Mouse (Mus musculus) CD4-positive, CD25-positive, alpha-beta regulatory T cell, adult 2 months (primary cell): Measurements from ENCODE around the gene Aff4.
"Not testable (repeated sequence)": the region's sequence is repeated elsewhere in the genome, so short reads cannot be mapped to it uniquely, and the experiment has no call there.

Experiments
- DNase-seq: peaks from one replicate; pipeline ENCODE4 v3.0.0-alpha.2; 2012; ENCODE audit warnings: low read depth, low spot score

Gene Aff4

DNA sequence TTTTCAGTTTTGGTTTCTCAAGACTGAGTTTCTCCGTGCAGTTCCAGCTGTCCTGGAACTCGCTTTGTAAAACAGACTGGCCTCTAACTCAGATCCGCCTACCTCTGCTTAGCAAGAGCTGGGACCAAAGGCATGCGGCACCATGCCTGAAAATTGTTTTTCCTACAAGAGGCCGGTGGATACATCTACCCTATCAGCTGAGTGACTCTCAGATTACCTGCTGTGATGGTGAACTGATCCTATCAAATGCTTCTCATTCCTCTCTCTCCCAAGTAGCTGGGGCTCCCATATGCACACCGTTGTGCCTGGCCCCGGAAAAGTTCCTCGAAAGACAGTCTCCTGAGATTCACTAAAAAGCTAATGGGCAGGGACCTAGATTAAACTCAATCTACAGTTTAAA lies 12.9 kb upstream of the Aff4 start:
- no peak for DNase-seq

DNA sequence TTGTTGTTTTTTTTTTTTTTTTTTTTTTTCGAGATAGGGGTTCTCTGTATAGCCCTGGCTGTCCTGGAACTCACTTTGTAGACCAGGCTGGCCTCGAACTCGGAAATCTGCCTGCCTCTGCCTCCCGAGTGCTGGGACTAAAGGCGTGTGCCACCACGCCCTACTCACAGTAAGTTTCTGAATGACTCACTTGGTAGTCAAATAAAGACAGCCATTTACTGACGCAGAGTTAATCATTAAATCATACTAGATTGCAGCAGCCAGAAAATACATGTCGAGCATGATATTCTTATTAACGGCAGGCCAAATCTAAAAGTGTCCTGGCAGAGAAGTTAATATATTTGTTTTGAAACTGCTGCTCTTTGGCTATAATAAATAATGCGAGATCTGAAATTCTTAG lies 9.6 kb upstream of the Aff4 start:
- DNase-seq, result not testable (repeated sequence)

DNA sequence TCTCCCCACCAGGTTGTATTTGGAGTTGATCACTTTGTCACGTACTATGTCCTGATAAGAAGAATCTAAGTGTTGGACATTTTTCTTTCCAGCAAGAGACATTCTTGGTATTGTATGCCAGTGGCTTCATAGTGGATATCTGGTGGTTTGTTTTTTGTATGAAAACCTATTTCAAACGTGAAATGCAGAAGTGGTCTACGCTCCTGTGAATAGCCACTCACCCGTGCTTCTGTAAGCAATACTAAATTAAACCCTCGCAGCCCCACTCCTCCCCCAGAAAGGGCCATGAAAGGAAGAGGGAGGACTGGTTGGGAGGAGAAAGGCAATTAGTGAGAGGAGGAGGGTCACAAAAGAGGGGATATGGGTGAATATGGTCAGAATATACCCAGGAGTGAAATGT lies 7.9 kb upstream of the Aff4 start:
- no peak for DNase-seq

DNA sequence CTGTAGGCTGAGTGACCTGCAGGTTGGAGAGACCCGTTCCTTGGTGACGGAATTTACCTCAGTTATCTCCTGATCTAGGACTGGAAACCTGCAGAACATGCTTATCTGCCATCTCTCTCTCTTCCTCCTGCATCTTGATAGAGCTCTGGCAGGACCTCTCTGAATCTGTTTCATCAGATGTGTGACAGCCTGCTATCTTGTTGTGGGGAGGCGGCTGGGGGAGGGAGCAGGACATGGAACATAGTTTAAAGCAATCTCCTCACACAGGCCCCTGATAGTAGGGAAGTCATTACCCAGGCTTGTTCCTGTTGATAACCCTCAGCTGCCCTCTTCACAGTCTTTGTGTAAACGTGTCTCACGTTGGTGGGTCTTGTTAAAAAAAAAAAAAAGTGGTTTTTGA lies 5.3 kb upstream of the Aff4 start:
- DNase-seq, result no peak

DNA sequence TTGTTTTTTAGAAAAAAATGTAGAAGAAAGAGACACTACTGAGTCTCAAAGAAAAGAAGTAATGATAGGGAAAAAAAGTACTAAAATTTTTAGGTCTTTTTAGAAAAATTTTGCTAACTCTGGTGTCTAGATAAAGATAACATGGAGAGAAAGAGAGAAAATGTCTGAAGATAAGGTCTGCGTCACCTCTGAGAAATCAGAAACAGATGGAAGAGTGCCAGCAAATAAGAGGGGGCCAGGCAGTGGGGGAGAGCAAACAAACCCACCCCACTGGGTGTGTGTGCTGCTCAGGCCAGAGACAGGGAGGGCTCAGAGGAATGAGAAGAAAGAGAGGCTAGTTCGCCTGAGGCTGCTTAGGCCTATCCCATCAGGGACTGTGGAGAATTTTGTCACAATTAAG lies 4.9 kb upstream of the Aff4 start:
- no peak for DNase-seq

DNA sequence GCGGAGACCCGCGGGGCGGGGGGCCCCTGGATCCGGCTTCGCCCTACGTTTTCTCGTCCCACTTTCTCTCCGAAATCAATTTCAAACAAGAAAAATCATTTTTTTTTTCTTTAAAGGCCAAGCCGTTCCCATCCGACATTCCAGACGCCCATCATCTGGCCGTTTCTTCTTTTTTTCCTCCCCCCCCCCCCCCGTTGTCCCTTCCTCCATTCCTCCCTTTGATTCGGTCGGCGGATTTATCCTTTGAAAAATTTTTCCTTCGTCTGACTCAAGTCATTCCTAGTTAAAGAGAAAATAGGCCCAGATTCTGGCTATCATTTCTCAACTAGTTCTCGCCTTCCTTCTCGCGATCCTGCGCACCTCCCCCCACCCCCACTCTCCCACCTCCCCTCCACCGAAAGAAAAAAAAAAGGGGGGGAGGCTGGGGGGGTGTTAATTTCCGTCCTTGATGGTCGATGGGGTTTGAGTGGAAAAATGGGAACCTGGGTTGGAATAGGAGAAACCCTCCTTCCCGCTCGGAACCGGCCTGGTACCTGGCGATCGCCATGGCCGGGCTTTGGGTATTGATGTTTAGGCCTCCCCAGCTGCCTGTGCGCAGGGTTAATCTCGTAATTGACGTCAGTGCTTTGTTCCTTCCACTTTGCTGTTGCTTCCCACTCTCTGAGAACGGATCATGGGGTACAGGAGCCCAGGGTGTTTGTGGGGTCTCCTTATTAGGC lies 750 bp downstream of the Aff4 start:
- DNase-seq, result peak; percentile 77

DNA sequence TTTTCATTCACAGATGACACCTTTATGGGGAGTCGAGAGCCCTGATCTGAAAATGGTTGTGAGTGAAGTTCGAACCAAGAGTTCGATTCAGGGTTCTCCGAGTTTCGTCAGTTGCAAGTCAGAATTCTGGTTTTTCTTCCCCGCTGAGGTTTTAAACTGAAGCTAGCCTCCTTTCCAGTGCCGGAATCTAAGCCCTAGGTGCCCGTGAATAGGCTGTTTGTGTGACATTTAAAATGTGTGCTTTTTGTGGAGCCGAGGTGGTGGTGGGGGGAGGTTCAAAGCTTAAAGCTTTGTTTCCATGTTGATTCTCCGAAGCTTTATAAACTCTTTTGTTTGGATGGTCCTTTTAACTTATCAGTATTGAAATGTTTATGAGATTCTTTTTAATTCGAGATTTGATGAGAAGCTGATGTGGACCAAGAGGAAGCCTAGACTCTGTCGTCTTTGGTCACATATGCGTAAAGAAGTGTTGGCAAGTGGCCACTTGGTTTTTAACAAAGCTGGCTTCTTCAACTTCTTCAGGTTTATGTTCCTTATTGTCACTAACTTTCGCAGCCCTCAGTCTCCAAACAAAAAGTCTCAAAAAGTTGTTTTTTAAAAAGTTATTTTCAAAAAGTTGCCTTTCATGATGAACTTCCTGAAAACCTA lies 1.4 kb downstream of the Aff4 start:
- DNase-seq, result no peak

DNA sequence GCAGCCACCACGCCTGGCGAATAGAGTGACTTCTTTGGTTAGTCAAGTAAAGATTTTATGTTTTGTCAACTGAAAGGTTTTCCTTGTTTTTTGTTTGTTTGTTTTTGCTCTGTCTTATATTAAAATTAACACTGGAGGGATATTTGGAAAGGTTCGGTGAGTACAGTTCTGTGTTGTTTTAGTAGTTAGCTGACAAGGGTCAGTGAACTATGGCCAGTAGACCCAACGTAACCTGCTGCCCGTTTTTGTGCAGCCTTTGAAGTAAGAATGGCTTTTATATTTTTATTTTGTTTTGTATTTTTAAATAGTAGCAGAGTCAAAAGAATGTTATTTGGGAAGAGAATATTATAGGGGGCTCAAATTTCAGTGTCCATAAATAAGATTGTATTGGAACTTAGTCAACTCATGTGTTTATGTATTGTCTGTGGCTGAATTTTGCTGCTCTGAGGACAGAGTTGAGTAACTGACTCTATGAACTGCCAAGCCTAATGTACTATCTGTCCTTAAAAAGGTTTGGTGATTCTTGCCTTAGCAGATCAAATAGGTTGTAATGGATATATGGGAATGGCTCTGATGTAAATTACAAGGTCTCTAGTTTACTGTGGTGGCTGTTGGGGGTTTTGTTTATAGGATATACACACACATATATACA lies 8.0 kb downstream of the Aff4 start:
- DNase-seq, result no peak

DNA sequence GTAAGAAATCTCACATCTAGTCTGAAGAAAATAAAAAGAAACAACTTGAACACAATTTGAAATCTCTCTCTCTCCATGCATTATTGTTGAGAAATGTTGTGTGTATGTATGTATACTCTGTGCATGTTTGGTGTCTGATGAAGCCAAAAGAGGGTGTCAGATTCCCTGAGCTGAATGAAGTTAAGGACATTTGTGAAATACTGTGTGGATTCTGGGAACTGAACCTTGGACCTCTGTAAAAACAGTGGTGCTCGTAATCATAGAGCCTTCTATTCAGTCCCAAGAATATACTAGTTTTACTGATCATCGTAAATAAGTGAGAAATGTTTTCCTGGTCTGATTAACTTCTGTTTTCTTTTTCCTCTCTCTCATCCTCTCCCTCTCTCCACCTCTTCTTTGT lies 16.4 kb downstream of the Aff4 start:
- no peak for DNase-seq

DNA sequence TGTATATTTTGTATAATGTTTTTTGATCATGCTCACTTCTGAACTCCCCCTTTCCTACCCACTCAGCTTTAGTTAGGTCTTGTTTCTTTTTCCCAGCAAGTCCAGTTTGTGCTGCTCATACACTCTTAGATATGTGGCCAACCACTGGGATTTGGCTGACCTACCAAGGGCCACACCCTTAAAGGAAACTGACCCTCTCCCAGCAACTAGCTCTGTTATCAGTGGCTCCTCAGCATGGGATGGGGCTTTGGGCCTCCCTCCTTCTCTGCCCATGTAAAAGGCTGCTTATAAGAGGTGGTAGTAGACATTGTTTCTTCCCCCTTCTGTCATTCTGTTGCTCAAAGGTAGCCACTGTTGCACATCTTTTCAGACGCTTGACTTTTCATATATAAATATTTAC lies 28.3 kb downstream of the Aff4 start:
- DNase-seq, result no peak

DNA sequence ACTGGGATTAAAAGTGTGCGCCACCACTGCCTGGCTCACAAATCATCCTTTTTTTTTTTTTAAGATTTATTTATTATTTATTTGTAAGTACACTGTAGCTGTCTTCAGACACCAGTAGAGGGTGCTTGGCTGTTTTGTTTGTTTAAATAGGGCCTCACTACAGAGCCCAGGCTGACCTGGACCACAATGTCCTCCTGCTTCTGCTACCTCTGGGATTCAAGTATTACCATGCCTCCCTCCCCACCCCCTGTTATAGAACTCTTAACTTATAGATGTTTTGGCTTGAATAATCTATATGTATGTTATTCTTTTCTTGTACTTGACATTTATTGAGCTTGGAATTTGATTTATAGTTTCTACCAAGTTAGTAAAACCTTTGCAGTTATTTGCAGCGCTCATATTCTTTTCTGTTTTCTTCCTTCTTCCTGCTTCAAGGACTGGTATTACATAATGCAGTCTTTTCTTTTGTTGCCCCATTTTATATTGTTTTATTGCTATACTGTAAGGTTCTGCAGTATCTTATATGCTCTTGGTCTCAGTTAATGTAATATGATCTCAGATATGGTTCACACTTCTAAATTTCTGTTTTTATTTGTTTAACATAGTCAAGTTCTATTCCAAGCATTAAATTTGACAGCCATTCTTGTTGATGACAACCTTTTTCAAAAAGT lies 33.3 kb downstream of the Aff4 start:
- no peak for DNase-seq

DNA sequence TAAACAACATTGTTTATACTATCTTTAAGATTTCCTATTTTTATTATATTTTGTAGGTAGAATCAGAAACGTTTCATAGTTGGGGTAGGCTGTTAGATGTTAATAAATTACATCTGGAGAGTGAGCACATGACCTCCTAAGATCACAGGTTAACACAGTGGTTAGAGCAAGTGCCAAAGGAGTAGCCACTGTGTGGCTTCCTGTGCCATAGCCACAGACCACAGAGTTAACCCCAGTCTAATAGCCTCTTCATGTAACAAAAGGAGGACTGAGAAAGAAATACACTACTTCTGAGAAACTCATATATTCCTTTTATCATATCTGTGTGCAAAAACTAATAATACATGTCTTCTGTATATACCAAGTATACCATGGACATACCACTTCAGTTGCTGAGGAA lies 43.2 kb downstream of the Aff4 start:
- DNase-seq, result no peak

DNA sequence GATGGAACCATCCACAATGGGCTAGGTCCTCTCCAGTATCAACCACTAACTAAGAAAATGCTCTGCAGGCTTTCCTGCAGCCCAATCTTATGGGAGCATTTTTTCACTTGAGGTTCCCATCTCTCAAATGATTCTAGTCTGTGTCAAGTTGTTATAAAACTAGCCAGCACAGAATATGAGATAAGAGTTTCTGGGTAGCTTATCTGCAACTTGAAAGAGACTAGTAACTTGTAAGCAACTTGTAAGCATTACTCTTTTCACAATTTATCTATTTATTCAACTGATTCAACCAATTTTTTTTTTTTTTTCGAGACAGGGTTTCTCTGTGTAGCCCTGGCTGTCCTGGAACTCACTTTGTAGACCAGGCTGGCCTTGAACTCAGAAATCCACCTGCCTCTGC lies 53.0 kb downstream of the Aff4 start:
- DNase-seq, result no peak

DNA sequence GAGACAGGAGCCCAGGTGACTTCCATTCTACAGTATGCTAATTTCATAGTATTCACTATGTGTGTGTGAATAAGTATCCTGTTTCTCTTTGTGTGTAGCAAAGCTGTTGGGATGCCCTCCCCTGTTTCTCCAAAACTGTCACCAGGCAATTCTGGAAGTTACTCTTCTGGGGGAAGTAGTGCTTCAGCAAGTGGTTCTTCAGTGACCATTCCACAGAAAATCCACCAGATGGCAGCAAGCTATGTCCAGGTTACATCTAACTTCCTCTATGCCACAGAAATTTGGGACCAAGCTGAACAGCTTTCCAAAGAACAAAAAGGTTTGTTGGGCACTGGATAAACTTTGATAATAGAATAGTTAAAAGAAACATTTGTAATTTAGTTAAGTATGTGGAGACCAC lies 61.1 kb downstream of the Aff4 start:
- DNase-seq, result peak; percentile 38

DNA sequence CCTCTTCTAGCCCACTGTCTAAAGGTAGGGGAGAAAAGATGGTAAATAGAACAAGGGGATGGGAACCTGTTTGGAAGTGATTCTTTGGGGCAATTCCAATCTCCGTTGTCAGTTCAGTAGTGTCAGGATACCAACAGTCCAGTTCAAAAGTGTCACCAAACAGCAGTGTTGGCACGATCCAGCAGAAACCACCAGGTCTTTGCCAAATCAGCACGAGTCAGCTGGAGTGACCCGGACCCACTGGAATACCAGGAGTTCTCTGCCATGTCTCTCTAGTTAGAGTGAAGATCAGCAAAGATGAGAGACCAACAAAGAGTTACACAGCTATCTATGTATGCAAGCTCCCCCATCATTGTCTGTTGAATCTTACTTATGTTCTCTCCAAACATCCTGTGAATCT lies 63.2 kb downstream of the Aff4 start:
- DNase-seq, result no peak

DNA sequence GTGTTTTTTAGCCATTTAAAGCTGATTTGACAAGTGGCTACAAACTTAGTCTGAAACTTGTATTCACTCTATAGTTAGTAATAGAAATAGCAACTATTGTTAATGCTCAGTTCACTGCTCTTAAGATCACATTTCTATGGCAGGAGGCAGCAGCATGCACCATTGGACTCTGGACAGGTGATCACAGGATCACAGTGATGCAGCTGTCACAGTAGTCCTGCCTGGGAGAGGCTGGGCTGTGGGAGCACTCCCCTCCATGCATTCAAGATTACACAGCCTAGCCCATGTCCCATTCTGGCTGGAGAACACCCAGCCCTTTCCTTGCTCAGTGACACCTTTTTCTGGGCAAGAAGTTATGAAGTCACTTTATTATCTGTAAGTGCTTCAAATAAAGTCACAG lies 67.4 kb downstream of the Aff4 start:
- DNase-seq, result no peak

DNA sequence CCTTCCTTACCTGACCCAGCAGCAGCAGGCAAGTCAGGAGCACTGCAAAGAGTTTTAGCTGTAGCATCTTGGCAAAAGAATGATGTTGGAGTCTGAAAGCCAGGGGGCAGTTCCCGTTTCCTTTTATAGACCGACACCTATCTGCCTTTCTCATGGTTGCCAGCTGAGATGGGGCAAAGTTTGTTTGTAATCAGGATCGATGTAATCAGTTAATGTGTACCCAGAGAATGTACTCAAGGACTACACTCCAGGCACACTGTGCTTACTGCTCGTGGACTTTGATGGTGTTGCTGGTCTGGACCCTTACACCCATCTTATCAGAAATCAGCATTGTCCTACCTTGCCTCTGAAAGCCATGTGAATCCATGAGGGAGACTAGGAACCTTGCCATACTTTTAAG lies 72.4 kb downstream of the Aff4 start, which contains the start of gene Leap2:
Leap2 (minus strand) TSS at position 135 of the 400 bp plus-strand sequence.
- DNase-seq, result no peak

DNA sequence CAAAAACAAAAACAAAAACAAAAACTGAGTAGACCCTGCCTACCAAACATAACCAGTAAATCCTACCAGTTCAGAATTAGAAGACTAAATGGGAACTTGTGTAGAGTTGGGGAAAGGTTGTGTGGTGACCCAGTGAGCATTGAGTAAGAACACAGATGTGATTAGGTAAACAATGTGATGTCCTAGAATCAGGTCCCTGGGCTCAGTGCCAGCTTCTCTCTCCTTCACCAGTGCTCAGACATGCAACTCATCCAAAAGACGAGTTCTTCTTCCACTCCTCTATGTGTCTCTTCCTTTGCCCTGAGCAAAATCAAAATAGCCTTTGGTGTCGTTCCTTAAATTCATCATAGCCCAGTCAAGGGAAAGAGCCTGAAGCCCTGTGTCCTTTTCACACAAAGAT lies 74.2 kb downstream of the Aff4 start:
- DNase-seq, result no peak

DNA sequence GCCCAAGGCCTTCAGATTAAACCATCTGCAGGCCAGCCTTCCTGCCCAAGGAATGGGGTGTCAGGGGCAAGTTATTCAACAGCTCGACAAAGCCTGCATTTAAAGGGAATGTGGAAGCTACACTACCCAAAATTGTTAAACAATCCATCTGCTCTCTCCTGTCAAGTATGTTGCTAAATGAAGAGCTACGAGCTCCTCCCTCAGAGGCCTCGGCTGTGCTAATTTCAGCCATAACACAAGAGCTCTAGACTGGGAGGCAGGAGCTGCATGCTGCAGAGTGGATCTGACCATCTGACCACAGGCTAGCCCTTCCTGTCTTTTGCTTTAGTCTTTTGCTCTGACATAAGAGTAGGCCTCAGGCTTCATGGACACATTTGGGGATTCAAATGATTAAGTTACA lies 74.6 kb downstream of the Aff4 start:
- DNase-seq, result no peak

DNA sequence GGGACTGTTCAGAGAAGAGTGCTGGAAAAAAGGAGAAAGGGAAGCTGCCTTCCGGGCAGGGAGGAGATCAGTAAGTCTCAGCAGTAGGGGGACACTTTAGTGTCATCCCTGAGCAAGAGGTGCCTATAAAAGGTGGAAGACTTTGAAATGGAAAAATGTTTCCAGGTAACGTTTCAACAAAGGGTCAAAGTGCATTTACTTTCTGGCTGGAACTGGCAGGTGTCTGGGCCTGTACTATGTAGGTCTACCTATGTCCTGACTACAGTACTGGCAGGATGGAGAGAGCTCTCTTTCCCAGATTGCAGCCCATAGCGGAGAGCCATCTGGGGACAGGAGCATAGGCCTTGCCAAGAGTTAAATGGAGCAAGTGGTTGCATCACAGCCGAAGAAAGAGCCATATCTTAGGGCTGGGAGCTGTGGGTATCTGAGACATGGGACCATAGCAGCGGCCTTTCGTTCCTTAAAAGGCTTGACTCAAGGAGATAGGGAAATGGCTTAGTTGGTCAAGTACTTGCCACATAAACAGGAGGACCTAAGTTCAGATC lies 75.2 kb downstream of the Aff4 start:
- no peak for DNase-seq

DNA sequence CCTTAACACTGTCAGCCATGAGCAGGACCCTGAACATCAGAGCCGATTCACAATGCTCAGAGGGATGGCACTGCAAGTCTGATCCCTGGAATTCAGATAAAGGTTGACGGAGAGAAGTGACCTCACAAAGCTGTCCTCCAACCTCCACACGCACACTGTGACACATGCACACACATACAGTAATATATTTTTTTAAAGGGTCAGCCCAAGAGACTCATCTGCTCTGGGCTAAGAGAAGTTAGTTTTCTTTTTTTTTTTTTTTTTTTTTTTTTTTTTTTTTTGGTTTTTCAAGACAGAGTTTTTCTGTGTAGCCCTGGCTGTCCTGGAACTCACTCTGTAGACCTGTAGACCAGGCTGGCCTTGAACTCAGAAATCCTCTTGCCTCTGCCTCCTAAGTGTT lies 76.3 kb downstream of the Aff4 start:
- not testable (repeated sequence) for DNase-seq

DNA sequence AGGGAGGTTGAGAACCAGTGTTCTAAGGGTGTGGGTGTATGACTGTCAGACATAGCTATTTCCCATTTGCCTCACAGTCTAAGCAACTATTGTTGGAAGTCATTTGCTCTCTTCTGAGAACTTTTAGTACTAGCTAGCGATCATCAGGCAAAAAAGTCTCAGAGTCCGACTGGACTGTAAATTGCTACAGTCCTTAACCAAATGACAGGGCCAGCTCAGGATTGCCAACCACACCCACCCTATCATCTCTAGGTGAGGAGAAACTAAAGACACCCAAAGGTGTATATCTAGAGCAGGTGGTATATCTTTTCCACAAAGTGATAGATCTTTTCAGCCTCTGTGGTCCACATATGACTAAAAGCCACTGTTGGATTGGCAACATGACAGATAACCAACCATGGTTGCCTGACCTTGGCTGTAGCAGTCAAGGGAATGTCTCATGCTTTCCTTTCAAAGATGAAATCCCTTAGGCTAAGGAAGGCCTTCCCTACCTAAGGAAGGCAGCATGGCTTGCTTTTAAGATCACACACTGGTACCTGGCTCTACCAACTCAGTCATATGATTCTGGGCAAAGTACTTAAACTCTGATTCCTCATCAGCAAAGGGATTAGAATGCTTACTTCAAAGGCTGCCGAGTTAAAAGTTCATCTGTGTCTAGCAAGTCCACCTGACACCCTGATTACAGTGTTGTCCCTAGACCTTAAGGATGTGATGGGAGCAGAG lies 77.5 kb downstream of the Aff4 start:
- no peak for DNase-seq
